Mouse (Mus musculus) CD4-positive naive resting alpha-beta T cell, adult 76 days (primary cell): ENCODE data around the gene Gm43738. TPM values are rescaled to one million over a fixed set of nuclear protein-coding genes. Genes with fewer than 3 reads are reported as not detected.

Source experiments
- total RNA-seq: library from RNA; stranded (reverse); gene quantifications from one replicate; pipeline ENCODE4 v1.2.4, GENCODE M21; 2023

The Gm43738 gene
- total RNA-seq, result not detected

GRCm38 (mm10) chr3:89100811-89101210 lies at the start of gene Gm43738:
Gene Gm43738 (minus strand): TSS chr3:89101099.

GRCm38 (mm10) chr3:89135958-89136357 lies 35.1 kb upstream of the Gm43738 start, which contains the start of gene Pklr:
Gene Pklr (plus strand): TSS chr3:89136142.

DNA sequence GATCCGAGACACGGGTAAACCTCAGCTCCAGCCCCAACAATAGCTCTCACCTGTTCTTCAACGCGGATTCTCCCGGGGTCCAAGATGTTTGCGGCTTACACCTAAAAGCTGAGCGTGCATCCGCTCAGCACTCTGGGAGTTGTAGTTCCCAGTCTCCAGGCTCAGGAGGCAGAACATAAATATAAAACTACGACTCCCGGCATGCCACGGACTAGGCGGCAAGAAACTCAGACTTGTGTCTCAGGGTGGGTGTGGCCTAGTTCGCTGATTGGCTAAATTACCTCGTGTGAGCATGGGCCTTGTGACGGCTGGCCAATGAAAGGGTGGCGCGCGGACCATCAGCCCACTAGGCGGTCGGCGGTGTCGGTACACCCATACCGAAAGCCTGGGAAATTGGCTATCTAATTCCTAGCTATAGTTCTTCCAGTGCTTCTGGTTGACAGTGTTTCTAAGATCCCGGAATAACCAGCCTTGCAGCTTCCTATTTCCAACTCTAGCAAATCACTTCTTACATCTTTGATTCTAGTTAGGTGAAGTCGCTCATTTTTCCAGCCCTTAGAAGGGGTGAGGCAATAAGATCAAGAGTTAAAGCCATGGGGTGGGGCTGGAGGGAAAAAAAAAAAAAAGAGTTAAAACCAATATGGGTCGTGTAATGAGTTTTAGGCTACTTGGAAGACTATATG lies 1.1 kb upstream of the Gm43738 start, which contains the start of gene Fdps:
Gene Fdps, minus strand, starts transcription at position 148 of the 683 bp plus-strand sequence.

DNA sequence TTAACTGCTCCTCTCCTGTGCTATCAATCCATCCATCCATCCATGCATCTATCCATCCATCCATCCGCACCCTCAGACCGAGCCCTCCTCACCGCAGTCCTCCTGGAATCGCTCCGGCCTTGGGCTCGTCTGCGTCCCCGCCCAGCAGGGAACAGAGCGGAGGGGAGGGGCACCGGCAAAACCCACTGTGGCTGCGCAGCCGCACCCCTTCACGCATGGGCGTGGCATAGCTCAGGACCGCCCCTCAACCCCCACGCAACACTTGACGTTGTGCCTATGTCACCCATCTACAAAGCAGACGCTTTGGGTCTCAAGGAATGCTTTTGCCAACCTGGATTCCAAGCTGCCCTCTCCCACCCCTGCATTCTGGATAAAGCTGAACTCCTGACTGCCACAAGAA lies 7.7 kb downstream of the Gm43738 start, which contains the start of gene Rusc1:
Gene Rusc1, minus strand, starts transcription at position 137 of the 400 bp plus-strand sequence.

Other genes starting within 250 kb of the Gm43738 start
- gene Msto1, start 187.1 kb downstream of the Gm43738 start, total RNA-seq, result 11.9 TPM
- 85.9 TPM for gene Ash1l, start 150.5 kb downstream of the Gm43738 start, total RNA-seq
- 89.0 TPM for gene Dap3, start 149.9 kb downstream of the Gm43738 start, total RNA-seq
- gene Rusc1, start 7.8 kb downstream of the Gm43738 start, total RNA-seq, result 69.6 TPM
- gene Fdps, start 860 bp upstream of the Gm43738 start, total RNA-seq, result 35.4 TPM
- 0.21 TPM for gene Pklr, start 35.0 kb upstream of the Gm43738 start, total RNA-seq
- 5.2 TPM for gene Hcn3, start 59.1 kb upstream of the Gm43738 start, total RNA-seq
- gene Clk2, start 63.7 kb upstream of the Gm43738 start, total RNA-seq, result 110 TPM
- 129 TPM for gene Scamp3, start 76.4 kb upstream of the Gm43738 start, total RNA-seq
- 104 TPM for gene Fam189b, start 82.0 kb upstream of the Gm43738 start, total RNA-seq
- gene Gba, start 101.8 kb upstream of the Gm43738 start, total RNA-seq, result 60.6 TPM
- gene Thbs3, start 114.1 kb upstream of the Gm43738 start, total RNA-seq, result 6.9 TPM
- gene Mtx1, start 126.0 kb upstream of the Gm43738 start, total RNA-seq, result 175 TPM
- 1.5 TPM for gene Muc1, start 128.0 kb upstream of the Gm43738 start, total RNA-seq
- gene Krtcap2, start 144.9 kb upstream of the Gm43738 start, total RNA-seq, result 91.1 TPM
- 1.6 TPM for gene Trim46, start 145.2 kb upstream of the Gm43738 start, total RNA-seq
- gene Dpm3, start 158.3 kb upstream of the Gm43738 start, total RNA-seq, result 47.1 TPM
- 90.8 TPM for gene Slc50a1, start 169.5 kb upstream of the Gm43738 start, total RNA-seq
- not detected for gene Efna1, start 180.0 kb upstream of the Gm43738 start, total RNA-seq
- gene Efna3, start 221.9 kb upstream of the Gm43738 start, total RNA-seq, result not detected
- 0.70 TPM for gene Efna4, start 236.9 kb upstream of the Gm43738 start, total RNA-seq
- 14.3 TPM for gene Adam15, start 248.9 kb upstream of the Gm43738 start, total RNA-seq